Mouse (Mus musculus): Measurements from ENCODE around the gene Cobll1. TPM values are rescaled to one million over a fixed set of nuclear protein-coding genes. Genes with fewer than 3 reads are reported as not detected.
A peak's percentile ranks its signal among the peaks of the same experiment; 100 is the strongest.
"Not testable (repeated sequence)": the region's sequence is repeated elsewhere in the genome, so short reads cannot be mapped to it uniquely, and the experiment has no call there.

Cobll1 gene
- total RNA-seq (2015) = 2.3 and 6.5 TPM in 2 replicates
- total RNA-seq (2017) = 0.48 and 1.1 TPM in 2 replicates

DNA sequence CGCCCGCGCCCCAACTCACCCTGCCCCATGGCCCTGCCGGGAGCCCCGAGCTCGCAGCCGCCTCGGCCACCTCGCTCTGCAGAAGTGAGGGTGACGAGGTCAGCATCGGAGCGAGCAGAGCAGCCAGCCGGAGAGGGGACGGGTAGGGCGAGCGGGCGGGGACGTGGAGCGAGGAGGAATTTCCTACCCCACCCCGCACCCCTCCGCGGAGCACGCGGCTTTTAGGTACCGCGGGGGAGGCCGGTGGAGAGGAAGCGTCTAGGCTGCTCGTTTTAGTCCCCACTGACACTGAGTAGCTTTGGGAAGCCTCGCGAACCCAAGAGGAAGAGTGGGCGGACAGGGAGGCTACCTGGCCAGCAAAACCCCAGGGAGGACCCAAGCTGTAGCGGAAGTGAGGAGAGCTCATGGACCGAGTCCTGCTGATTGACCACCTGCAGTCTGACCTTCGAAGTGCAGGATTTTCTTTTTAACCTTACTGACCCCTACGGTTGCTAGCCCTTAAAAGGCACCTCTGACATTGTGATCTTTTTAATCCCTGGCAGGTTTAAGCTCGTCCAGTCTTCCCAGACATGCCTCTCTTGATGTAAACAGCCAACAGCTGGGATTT lies at the start of gene Cobll1:
Cobll1 (minus strand) TSS at position 440 of the 607 bp plus-strand sequence.
- ATAC-seq (ENCODE audit: poor library complexity, severe bottlenecking) = peak; percentile 50

DNA sequence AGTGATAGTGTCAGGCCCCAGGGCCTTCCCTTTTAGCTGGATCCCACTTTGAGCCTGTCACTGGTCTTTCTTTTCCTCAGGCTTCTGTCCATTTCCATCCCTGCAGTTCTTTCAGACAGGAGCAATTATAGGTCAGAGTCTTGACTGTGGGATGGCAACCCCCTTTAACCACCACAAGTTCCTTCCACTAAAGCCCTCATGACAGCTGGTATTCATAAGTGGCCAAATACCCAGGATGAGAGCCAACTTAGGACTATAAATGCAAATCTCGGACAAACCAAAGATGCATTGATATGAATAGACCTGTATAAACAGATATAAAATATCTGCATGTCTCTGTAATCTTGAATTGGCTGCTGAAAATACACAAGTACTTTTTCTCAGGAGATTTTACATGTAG lies 49.5 kb upstream of the Cobll1 start:
- no peak for ATAC-seq (ENCODE audit: poor library complexity, severe bottlenecking)

DNA sequence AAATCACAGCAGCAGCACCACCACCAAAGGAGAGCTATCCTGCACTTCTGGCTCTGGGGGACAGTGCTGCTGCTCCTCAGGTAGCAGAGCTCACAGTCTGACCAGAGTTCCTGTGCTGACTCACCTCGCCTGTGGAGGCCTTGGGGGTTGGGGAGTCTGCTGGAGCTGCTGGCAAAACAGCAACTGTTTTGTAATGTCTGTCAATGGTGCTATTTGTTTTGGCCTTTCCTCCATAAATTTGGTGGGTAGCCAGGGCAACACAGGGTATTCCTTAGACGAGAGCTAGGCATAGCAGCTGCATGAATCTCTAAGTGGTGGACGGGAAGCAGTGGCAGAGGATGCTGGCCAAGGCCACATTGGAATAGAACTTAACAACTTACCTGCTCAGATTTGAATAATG lies 46.2 kb upstream of the Cobll1 start:
- no peak for ATAC-seq (ENCODE audit: poor library complexity, severe bottlenecking)

DNA sequence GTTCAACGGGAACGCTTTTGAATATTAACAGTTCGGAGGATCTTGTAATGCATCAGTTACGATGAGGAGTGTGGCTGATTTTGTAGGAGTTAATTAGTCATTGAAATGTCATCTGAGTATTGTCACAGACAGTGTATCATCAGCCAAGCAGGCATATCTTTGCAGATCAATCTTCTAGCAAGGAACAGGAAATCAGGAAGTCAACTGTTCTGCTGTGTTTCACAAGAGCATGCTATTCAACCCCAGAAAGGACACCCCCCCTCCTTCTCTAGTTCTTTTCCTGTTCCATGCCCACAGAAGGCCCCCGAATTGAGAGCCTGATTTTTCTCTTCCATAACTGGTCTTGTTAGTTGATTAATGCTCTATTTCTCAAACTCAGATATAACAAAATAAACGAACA lies 43.8 kb upstream of the Cobll1 start:
- peak; percentile 74 for ATAC-seq (ENCODE audit: poor library complexity, severe bottlenecking)

DNA sequence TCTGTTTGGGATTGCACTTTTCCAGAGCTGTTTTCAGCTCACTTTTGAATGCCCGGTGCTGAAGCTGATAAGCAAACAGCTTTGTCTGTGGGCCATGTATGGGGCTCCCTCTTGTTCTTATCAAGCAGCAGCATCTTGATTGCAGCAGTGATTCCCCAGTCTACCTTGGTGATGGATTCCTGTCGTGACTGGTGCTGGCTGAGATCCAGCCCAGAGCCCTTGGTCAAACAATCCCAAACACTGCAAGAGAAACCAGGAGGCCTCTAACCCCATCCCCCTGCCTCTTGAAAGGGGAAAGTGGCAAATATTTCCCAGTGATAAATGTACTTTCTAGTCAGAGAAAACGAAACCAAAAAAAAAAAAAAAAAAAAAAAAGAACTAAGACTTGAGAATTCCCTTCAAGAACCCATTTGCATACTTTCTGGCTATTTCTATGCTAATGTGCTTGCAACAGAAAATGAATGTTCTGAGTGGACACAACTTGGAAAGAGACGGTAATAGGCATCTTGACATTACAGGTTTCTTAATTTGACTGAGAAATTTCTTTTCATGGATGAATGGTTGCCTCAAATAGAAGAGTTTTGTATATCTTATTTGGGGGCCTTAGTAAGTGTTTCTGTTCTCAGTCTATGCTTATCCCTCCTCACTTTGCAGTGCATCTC lies 40.0 kb upstream of the Cobll1 start:
- ATAC-seq (ENCODE audit: poor library complexity, severe bottlenecking) = no peak

DNA sequence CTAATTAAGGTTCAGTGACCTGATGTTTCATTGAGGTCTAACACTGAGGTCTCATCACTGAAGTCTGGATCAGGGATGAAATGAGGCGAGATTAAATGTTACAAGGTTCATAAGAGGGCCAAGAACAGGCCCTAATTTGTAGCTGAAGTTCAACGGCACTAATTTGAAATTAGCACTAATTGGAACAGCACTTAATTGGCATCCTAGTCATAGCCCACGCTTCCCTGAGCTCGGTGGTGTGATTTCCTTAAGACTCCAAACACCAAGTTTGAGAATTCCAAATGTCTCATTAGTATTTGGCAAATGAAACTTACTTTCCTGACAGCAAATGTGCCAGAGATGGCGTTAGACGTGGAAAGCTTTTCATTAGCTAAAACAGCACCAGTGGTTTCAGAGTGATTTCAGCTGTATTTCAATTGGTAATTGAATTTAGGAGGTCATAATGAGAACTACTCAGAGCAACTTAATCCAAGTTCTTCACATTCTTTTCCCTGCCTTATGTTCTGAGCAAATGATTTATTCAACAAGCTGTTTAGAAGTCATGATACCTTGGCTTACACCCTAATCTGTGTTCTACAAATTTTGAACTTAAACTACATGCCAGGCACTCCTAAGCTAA lies 36.3 kb upstream of the Cobll1 start:
- ATAC-seq (ENCODE audit: poor library complexity, severe bottlenecking) = no peak

DNA sequence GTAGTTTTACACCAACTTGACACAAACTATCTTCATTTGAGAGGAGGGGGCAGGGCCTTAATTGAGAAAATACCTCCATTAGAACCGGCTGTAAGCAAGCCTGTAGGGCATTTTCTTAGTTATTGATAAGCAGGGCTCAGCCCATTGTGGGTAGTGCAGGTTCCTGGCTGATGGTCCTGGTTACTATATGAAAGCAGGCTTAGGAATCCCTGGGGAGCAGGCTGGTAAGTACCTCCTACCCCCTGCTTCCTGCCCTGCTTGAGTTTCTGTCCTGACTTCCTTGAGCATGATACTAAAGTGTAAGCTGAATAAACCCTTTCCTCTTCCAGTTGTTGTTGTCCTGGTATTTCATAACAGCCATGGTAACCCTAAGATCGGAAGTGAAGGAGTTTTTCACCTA lies 34.7 kb upstream of the Cobll1 start:
- ATAC-seq (ENCODE audit: poor library complexity, severe bottlenecking) = no peak

DNA sequence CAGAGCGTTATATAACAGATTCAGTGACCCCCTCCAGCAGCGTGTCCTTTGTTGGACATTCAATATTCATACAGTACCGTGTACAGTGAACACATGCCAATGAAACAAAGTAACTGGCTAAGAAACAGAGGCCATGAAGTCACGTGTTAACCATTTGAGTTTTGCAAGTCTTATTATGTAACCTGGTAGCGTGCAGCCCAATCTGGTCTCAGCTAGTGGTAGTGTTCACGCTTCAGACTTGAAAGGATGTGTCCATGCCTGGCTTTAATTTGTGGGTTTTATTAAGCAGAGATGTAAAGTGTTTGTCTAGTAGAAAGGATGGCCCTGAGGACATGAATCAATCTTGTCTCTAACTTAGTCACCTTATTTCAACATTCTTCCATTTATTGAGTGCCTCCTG lies 29.5 kb upstream of the Cobll1 start:
- no peak for ATAC-seq (ENCODE audit: poor library complexity, severe bottlenecking)

DNA sequence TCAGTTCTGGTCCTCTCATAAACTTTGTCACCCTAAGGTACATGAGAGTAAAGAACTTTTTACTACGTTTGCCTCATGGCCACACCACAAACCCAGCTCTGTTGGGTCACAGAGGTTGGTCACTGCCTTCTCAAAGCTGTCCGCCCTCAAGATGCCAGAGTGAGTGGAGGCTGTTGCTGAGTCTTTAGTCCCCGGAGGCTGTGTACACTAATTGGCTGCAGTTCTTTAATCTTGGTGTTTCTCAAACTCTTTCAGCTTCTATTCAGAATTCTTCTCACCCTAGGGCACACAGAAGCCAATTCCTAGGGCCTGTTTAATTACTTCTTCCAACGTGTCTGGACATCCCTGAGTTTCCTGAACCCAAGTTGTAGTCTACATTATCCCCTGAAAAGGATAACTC lies 28.6 kb upstream of the Cobll1 start:
- ATAC-seq (ENCODE audit: poor library complexity, severe bottlenecking) = no peak

DNA sequence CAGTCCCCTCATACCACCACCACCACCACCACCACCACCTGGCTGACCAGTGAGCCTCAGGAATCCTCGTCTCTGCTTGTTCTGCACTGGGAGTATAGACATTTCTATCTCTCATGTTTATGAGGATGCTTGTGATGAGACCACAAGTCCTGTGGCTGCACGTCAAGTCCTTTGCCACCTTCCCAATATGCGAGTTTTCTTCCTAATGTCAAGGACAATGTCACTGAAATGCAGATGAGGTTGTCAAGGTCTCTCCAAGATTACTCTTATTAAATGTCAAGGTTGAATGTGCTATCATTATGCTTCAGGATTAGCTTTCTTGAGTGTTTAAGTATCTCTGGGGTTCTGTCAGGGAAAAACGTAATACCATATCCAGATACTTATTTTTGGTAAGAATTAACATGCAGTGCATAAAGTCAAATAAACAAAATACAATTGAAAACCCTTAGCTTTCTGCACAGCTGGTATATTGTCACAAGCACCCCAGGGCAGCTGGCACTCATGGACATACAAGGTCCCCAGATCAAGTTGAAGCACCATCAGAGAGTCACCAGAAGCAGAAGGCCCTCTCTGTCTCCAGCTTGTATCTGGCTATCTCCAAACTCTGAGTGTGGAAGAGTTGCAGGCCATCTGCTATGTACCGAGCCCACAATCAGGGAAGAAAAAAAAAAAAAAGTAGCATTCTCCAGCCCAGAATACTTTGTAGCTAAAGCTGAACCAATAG lies 27.5 kb upstream of the Cobll1 start:
- no peak for ATAC-seq (ENCODE audit: poor library complexity, severe bottlenecking)

DNA sequence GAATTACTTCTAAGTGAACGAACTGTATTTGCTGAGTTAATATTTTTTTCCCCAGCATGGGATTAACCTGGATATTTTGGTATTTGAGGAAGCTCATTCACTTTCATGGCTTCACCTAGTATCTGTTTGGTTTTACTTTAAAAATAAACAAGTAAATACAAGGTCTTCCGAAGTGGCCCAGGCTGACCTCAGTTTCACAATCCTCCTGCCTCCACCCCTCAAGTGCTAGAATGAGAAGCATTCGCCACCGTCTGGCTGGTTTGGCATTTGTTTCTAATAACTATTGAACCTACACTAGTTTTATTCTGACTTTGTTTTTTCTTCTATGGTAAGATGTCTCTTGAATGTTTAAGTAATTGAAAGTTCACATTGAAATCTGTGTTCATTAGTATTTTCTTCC lies 23.0 kb upstream of the Cobll1 start:
- ATAC-seq (ENCODE audit: poor library complexity, severe bottlenecking) = no peak

DNA sequence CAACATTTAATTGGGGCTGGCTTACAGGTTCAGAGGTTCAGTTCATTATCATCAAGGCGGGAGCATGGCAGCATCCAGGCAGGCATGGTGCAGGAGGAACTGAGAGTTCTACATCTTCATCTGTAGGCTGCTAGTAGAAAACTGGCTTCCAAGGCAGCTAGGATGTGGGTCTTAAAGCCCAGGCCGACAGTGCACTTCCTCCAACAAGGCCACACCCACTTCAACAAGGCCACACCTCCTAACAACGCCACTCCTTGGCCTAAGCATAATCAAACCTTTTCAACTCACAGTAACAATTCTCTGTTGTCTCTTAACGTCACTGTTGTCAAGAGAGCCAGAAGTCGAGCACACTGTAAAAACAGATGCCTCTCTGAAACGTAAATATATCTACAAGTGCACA lies 21.6 kb upstream of the Cobll1 start:
- ATAC-seq (ENCODE audit: poor library complexity, severe bottlenecking) = not testable (repeated sequence)

DNA sequence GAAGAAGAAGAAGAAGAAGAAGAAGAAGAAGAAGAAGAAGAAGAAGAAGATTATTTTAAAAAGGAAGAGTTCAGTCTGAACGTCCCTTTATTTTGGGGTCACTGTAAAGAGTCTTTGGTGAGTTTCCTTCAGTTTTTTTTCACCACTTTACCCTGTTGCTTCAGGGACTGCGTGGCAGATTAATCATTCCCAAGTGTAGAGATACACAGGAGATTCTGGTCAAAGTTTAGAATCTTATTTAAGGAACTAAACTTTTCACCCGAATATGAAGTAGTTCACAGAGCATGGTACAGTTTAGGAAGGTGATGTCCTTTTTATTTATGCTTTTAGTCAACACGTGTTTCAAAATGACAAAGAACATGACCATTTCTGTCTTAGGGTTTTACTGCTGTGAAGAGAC lies 21.2 kb upstream of the Cobll1 start:
- ATAC-seq (ENCODE audit: poor library complexity, severe bottlenecking) = no peak

DNA sequence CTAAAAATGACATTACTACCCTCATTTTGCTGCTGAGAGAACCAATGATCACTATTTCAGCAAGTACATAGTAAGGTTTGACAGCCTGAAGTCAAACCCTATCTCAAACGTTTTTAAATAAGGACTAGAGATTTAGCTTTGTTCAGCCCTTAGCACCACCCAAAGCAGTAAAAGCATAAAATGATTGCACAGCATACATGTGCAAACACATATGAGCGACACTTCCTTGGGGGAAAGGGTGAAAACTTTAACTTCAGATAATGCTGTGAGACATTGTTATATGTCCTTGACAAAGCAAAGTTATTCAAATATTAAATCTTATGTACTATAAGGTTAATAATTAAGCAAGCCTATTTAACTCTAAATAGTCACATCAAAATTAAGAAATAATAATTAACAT lies 18.2 kb upstream of the Cobll1 start:
- no peak for ATAC-seq (ENCODE audit: poor library complexity, severe bottlenecking)

DNA sequence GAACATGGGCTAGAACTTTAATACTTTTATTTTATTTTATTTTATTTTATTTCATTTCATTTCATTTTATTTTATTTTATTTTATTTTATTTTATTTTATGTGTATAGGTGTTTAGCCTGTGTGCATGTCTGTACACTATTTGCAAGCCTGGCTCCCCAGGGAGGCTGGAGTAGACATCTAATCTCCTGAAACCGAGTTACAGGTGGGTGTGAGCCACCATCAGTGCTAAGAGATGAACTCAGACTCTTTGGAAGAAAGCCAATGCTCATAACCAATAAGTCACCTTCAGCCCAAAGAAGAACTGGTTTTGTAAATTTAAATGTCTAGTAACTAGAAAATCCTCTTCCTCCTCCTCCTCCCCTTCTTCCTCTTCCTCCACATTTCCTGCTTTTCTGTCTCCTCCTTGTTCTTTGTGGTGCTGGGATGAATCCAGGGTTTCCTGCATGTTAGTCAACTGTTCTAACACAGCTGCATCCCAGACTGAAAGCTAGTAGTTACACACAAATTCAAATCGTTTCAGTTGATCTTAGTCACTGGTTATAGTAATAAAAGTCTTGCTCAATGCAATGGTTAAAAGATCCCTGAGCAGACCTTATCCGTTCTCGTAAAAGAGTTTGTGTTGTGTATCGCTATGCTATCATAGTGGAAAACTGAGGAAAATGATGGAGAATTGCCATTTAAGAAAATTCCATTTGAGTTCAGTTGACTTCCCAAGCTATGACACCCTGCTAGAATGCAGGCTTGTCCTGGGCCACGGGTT lies 17.5 kb upstream of the Cobll1 start:
- no peak for ATAC-seq (ENCODE audit: poor library complexity, severe bottlenecking)

DNA sequence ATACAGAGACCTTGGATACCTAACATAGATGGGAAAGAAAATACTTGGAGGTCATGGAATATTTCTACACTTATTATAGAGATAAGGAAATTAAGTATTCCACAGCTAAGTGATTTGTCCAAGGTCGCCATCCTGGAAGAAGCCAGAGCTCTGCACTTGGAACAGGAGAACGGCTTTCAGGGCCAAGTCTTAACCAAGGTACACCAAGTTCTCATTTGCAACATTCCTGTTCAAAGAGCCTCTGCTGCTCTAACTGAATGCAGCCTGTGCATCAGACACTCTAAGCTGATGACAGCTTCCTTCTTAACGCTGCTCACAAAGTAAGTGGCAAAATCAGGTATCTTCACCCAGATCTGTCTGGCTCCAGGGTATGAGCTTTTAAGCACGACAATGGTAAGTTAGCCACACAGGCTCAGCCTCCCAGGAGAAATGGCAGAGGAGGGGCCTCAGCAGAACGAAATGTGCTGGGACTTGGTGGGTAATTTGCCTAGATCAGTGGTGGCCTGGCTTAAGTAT lies 11.4 kb upstream of the Cobll1 start:
- ATAC-seq (ENCODE audit: poor library complexity, severe bottlenecking) = no peak

DNA sequence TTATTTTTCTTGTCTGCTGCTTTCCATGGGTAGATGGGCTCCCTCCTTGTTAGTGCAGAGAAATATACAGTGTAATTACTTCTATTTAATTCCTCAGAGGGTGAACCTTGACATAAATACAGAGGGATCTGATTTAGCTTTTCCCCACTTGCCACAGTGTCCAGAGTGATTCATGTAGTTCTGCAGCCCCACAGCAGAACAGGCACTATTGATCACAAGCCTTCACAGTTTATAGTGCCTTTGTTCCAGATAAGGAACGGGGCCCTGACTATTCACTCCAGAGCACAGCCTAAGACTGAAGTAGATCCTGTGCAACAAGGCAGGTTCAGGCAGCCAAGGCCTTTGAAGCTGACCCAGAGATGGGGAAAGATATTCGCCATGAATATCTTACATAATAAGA lies 10.4 kb upstream of the Cobll1 start:
- ATAC-seq (ENCODE audit: poor library complexity, severe bottlenecking) = no peak

DNA sequence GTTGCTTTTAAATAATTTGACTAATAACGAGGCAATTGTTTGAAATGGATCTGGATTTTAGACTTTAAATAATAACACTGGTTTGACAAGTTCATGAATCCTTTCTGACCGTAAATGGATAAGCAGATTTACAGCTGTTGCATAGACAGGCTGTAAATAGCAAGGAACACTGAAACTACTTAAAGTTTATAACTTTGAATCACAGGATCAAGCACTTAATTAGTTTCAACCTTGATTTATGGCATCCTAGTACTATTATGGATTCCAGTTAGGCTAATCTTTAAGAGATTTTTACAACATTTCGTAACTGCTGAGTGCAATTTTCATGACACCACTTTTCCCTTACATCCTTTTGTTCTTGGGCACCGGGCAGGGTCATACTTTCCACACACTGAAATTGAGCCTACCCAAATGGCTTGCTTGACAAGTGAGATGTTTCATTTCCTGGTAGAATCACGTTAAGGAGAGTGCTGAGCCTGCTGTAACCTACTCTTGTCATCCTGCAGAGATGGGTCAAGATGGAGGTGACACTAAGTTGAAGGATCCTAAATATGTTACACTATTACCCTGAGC lies 1.1 kb upstream of the Cobll1 start:
- no peak for ATAC-seq (ENCODE audit: poor library complexity, severe bottlenecking)

DNA sequence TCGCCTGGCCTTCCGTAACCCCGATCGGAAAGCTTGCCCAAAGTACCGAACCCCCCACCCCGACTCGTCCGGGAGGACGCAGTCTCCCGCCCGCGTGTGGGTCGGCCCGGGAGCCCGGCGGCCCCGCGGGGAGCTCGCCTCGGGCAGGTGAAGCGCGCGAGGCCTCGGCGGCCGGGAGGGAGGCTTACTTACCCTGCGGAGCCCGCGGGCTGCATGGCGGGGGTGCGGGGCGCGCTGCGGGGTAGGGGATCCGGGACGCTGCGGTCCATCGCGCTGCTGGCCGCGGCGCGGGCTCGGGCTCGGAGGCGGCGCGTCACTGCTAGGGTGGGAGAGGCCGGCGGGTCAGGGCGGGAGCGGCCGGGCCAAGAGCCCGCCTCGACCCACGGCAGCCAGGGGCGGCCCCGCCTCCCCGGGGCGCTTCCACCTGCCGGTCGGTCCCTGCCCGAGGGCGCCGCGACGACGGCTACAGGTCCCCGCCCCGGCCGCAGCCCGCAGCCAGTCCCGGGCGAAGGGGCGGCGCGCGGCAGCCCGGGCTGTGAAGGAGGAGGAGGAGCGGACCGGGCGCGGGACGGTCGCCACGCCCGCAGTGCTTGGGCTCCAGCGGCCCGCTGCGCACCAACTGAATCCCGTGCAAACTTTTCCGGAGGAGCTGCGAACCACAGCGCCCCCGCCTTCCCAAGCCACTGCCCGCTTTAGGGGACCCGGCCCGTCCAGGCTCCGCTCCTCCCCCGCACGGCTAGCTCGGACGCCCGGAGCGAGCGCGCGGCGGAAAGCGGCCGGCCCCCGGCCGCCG lies 836 bp downstream of the Cobll1 start:
- peak; percentile 78 for ATAC-seq (ENCODE audit: poor library complexity, severe bottlenecking)

Data from megakaryocyte, adult 5-6 weeks (primary cell).